Mouse (Mus musculus) forebrain, embryonic 15.5 days (tissue): ENCODE data around the gene Dennd5b. TPM values are rescaled to one million over a fixed set of nuclear protein-coding genes. Genes with fewer than 3 reads are reported as not detected.

Experiments used
- polyA plus RNA-seq: library from polyadenylated mRNA; unstranded; fragments of >200 nt; fragmentation: Nextera tagmentation; extraction: Ambion mirVana; gene quantifications from 2 replicates; pipeline ENCODE4 v1.2.1, GENCODE M21; 2015

Gene Dennd5b
- polyA plus RNA-seq, 1 experiment from 2014 or later: 13.3 TPM

Other genes with a start within 250 kb of the Dennd5b start
- gene Caprin2, start 205.4 kb downstream of the Dennd5b start, polyA plus RNA-seq: 9.9 and 10.6 TPM in 2 replicates
- gene Sinhcaf, start 155.2 kb downstream of the Dennd5b start, polyA plus RNA-seq: 122 and 125 TPM in 2 replicates
- gene Gm10203, start 28.5 kb upstream of the Dennd5b start, polyA plus RNA-seq: not detected in 2 replicates
- gene Etfbkmt, start 38.2 kb upstream of the Dennd5b start, polyA plus RNA-seq: 6.8 and 7.5 TPM in 2 replicates
- 88.7 and 107 TPM in 2 replicates for gene Amn1, start 87.0 kb upstream of the Dennd5b start, polyA plus RNA-seq
- 39.8 and 40.8 TPM in 2 replicates for gene Resf1, start 207.7 kb upstream of the Dennd5b start, polyA plus RNA-seq